Mouse (Mus musculus): ENCODE measurements around the gene Rb1. TPM values are rescaled to one million over a fixed set of nuclear protein-coding genes. Genes with fewer than 3 reads are reported as not detected.

The Rb1 gene
- polyA plus RNA-seq, 1 experiment from 2014 or later, result 37.8 TPM

DNA sequence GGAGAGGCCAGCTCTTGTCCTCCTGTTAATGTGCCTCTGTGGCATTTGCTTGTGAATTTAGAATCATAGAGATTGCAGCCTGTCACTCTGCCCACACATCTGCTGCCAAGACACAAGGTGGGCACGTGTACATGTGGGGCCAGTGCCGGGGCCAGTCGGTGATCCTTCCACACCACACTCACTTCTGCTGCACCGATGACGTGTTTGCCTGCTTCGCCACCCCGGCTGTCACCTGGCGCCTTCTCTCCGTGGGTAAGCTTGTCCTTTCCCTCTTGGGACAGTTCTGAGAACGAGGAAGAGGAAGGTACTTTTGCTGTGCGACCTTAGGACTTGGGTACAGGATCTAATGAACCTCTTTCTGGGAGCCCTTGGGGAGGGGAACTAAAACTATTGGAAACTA is 152.0 kb downstream of the Rb1 start:
- Histone ChIP-seq H3K36me3 (ENCODE audit: control insufficient read depth, insufficient read depth, low read length) (no peaks in the 10 kb centered on the region), H3K9me3 (ENCODE audit: control insufficient read depth, low read length) (no peaks in the 10 kb centered on the region), H3K9ac (ENCODE audit: low read depth, low read length) (no peak overlapping the region), H3K4me3 (ENCODE audit: low read depth, low read length) (no peak overlapping the region), H3K4me2 (replicated peaks; ENCODE audit: low read depth, low read length) (no peak overlapping the region), H3K4me1 (replicated peaks; ENCODE audit: control insufficient read depth, insufficient read depth, low read length) (no peaks in the 10 kb centered on the region), H3K27ac (ENCODE audit: low read depth, low read length) (no peak overlapping the region), H3K27me3 (ENCODE audit: control insufficient read depth, insufficient read depth, low read length) (no peaks in the 10 kb centered on the region)
- DNase-seq (ENCODE audit: low spot score) (no peak), ATAC-seq (ENCODE audit: low FRiP score) (no peak)
- WGBS, result 90% methylated on average over 11 of the region's 11 CpGs

DNA sequence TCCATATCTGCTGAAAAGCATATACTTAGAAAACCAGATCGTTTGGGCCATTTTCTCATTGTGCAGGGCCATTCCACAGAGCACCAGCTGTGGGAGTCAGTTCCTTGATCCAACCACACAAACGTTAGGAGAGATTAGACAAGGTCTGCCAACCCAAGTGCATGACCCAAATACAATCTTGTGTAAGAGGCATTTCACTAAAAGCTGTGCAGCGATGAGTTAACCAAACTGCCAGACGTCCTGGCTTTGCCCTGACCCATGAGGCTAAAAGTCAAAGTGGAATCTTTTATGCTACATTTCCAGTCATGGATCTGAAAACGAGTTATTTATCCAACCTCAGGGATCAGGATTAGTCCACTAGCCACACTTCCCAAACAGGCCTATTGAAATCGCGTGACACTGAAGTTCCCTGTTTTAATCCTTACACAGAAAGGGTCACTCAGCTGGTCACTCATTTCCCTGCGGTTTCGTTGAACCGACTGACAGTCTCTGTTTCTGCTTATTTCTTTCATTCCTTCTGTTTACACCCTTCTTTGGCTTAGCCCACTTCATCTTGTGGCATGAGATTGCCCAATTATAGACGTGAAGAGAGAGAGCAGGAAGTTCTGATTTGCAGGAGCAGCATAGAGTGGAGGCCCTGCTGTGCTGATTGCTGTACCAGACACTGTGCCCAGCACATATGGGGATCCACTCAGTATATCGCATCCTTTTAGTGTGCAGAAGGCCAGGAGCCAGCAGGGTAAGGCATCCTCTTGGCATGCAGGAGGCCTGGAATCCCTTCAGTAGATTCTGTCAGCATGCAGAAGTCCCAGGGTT is 153.2 kb downstream of the Rb1 start:
- Histone ChIP-seq H3K4me1 (replicated peaks; ENCODE audit: control insufficient read depth, insufficient read depth, low read length) (no peaks in the 10 kb centered on the region), H3K4me3 (ENCODE audit: low read depth, low read length) (no peak overlapping the region), H3K27me3 (ENCODE audit: control insufficient read depth, insufficient read depth, low read length) (no peaks in the 10 kb centered on the region), H3K36me3 (ENCODE audit: control insufficient read depth, insufficient read depth, low read length) (no peaks in the 10 kb centered on the region), H3K27ac (ENCODE audit: low read depth, low read length) (no peak overlapping the region), H3K4me2 (replicated peaks; ENCODE audit: low read depth, low read length) (no peak overlapping the region), H3K9me3 (ENCODE audit: control insufficient read depth, low read length) (no peaks in the 10 kb centered on the region), H3K9ac (ENCODE audit: low read depth, low read length) (no peak overlapping the region)
- DNase-seq (ENCODE audit: low spot score) (no peak), ATAC-seq (ENCODE audit: low FRiP score) (no peak)
- WGBS, result 75% methylated on average over 12 of the region's 12 CpGs

DNA sequence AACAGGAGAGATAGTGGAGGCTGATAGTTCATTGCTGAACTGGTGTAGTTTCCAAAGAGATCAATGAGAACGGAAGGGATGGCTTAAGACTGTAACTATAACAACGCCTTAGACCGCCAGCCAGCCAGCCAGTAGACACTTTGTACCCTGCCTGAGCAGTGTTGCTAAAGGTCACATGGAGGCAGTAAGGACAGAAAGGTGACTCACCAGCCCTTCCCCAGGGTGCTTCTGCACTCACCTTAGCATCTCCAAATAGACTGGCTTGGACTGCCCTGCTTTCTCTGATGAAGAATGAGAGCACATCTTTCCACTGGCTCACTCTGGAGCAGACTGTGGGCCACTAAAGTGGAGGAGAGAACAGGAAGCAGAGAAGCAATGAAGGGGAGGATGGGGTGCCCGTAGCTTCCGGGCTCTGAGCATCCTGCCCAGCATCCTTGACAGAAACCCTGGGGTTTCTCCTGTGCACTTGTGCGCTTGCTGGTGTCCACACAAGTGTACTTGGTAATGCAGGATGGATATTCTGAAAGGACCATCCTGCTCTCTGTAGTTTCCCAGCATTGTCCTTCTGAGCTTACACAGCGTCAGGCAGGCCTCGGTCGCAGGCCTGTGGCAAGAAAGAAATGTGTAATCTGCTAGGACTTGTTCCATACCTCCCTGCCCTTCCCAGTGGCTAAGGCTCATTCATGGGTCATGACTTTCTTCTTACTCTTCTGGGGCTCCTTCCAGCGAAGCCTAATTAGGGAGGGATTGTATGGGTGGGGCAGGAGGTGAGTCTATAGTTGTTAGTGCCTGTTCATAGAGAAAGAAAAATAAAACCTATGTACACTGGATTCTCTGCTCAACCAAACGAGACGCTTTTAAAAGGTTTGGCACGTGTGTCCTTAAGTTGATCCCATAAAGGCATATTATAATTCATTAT is 155.4 kb downstream of the Rb1 start:
- no peaks in the 10 kb centered on the region for H3K9me3 ChIP-seq (ENCODE audit: control insufficient read depth, low read length)
- no peak for ATAC-seq (ENCODE audit: low FRiP score)
- no peak for DNase-seq (ENCODE audit: low spot score)
- H3K36me3 ChIP-seq (ENCODE audit: control insufficient read depth, insufficient read depth, low read length), result no peaks in the 10 kb centered on the region
- no peaks in the 10 kb centered on the region for H3K27me3 ChIP-seq (ENCODE audit: control insufficient read depth, insufficient read depth, low read length)
- H3K4me1 ChIP-seq (replicated peaks; ENCODE audit: control insufficient read depth, insufficient read depth, low read length), result no peaks in the 10 kb centered on the region
- no peak overlapping the region for H3K27ac ChIP-seq (ENCODE audit: low read depth, low read length)
- no peak overlapping the region for H3K9ac ChIP-seq (ENCODE audit: low read depth, low read length)
- WGBS, result 92% methylated on average over 13 of the region's 13 CpGs
- no peak overlapping the region for H3K4me3 ChIP-seq (ENCODE audit: low read depth, low read length)
- no peak overlapping the region for H3K4me2 ChIP-seq (replicated peaks; ENCODE audit: low read depth, low read length)

DNA sequence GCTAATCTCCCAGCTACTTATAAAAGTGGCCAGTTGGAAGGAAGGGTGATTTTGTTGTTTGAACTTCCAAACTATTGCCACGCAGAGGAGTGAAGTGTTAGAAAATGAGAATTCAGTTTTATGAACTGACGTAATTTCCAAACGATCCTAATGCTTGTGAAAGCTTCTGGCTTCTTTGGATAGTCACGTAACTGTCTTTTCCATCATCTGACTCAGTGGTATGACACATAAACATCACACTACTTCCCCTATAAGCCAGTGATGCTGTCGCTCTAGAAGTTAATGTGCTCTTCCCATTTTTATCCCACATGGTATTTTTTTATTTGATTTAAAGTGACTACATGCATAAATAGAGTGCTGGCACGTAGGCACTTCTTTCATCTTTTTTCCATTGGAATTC is 157.0 kb downstream of the Rb1 start:
- no peak overlapping the region for H3K4me3 ChIP-seq (ENCODE audit: low read depth, low read length)
- H3K27me3 ChIP-seq (ENCODE audit: control insufficient read depth, insufficient read depth, low read length), result no peaks in the 10 kb centered on the region
- DNase-seq (ENCODE audit: low spot score), result no peak
- H3K36me3 ChIP-seq (ENCODE audit: control insufficient read depth, insufficient read depth, low read length), result 0 out of 2 replicates have a peak, but pooled peaks cover 3% of the 10 kb centered on the region
- H3K9me3 ChIP-seq (ENCODE audit: control insufficient read depth, low read length), result no peaks in the 10 kb centered on the region
- no peak overlapping the region for H3K9ac ChIP-seq (ENCODE audit: low read depth, low read length)
- no peak overlapping the region for H3K27ac ChIP-seq (ENCODE audit: low read depth, low read length)
- ATAC-seq (ENCODE audit: low FRiP score), result no peak
- no peaks in the 10 kb centered on the region for H3K4me1 ChIP-seq (replicated peaks; ENCODE audit: control insufficient read depth, insufficient read depth, low read length)
- no peak overlapping the region for H3K4me2 ChIP-seq (replicated peaks; ENCODE audit: low read depth, low read length)
- 92% methylated on average over 6 of the region's 6 CpGs for WGBS

DNA sequence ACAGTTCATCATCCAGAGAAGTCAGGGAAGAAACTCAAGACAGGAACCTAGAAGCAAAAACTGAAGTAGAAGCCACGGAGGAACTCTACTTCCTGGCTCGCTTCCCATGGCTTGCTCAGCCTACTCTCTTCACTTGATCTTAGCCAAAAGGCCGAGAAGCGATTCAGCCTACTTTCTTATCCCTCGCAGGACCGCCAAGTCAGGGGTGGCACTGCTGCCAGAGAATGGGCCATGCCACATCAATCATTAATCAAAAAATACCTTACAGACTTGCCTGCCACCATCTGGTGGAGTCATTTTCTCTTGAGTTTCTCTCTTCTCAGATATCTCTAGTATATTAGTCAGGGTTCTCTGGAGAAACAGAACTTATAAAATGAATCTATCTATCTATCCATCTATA is 160.5 kb downstream of the Rb1 start:
- Histone ChIP-seq H3K36me3 (ENCODE audit: control insufficient read depth, insufficient read depth, low read length) (peaks cover 6% of the 10 kb centered on the region; the same call in 1 of the 2 replicates), H3K4me3 (ENCODE audit: low read depth, low read length) (no peak overlapping the region), H3K9ac (ENCODE audit: low read depth, low read length) (no peak overlapping the region), H3K9me3 (ENCODE audit: control insufficient read depth, low read length) (no peaks in the 10 kb centered on the region), H3K4me1 (replicated peaks; ENCODE audit: control insufficient read depth, insufficient read depth, low read length) (no peaks in the 10 kb centered on the region), H3K4me2 (replicated peaks; ENCODE audit: low read depth, low read length) (no peak overlapping the region), H3K27ac (ENCODE audit: low read depth, low read length) (no peak overlapping the region), H3K27me3 (ENCODE audit: control insufficient read depth, insufficient read depth, low read length) (no peaks in the 10 kb centered on the region)
- no peak for DNase-seq (ENCODE audit: low spot score)
- WGBS, result 94% methylated on average over 6 of the region's 6 CpGs
- no peak for ATAC-seq (ENCODE audit: low FRiP score)

DNA sequence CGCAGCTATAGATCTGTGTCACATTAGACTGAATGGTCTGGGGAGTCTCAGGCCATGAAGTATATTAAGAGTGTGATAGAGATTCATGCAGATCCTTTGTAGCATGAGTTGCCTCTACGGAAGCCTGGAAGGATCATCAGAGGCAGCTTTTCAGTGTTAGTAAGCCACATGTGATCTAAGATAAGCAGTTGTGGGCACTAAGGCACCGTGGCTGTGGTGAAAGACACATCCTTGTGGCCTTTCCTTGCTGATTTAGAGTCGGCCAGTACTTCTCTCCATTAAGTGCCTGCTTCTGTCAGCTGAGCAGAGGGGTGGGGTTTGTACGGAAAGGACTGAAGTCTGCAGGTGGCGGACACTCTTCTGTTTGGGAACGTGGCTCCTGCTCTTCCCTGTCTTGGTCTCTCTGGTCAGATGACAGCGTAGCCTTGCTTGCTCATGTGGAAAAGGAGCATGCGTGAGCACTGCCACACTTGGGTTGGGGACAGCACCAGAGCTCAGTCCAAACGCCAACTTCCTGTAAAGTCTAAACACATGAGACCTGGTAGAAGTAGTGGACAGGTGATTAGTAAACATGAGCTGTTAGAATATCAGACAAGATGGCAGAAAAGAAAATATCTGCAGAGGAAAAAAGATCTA is 162.1 kb downstream of the Rb1 start:
- Histone ChIP-seq H3K4me1 (replicated peaks; ENCODE audit: control insufficient read depth, insufficient read depth, low read length) (no peaks in the 10 kb centered on the region), H3K4me3 (ENCODE audit: low read depth, low read length) (no peak overlapping the region), H3K27ac (ENCODE audit: low read depth, low read length) (no peak overlapping the region), H3K4me2 (replicated peaks; ENCODE audit: low read depth, low read length) (no peak overlapping the region), H3K9ac (ENCODE audit: low read depth, low read length) (no peak overlapping the region), H3K9me3 (ENCODE audit: control insufficient read depth, low read length) (no peaks in the 10 kb centered on the region), H3K36me3 (ENCODE audit: control insufficient read depth, insufficient read depth, low read length) (peaks cover 6% of the 10 kb centered on the region; the same call in 1 of the 2 replicates), H3K27me3 (ENCODE audit: control insufficient read depth, insufficient read depth, low read length) (no peaks in the 10 kb centered on the region)
- no peak for DNase-seq (ENCODE audit: low spot score)
- 93% methylated on average over 10 of the region's 10 CpGs for WGBS
- ATAC-seq (ENCODE audit: low FRiP score), result no peak

DNA sequence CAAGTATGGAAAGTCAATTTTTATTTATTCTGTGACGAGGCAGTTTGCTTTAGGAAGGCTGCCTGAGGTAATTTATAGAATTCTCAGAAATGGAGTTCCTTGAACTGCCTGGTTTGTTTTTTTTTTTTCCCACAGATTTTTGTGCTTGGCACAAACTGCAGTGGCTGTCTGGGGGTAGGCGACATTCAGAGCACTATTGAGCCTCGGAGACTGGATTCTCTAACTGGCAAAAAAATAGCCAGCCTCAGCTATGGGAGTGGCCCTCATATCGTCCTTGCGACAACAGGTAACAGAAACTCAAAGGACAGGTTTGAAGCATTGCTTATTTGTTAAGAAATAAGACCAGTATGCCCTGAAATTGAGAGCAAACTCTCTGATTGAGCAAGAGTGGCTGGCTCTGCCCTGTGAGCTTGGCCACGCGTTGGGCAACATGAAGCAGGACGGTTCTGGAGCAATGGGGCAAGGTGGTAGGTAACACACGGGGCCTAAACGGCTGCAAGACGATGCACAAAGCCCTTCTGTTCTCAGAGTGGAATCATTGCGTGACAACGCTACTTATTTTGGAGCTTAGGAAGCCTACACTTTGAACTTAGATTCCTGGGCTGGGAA is 163.3 kb downstream of the Rb1 start:
- DNase-seq (ENCODE audit: low spot score) (no peak), ATAC-seq (ENCODE audit: low FRiP score) (no peak)
- H3K27ac ChIP-seq (ENCODE audit: low read depth, low read length), result no peak overlapping the region
- no peak overlapping the region for H3K4me2 ChIP-seq (replicated peaks; ENCODE audit: low read depth, low read length)
- no peaks in the 10 kb centered on the region for H3K27me3 ChIP-seq (ENCODE audit: control insufficient read depth, insufficient read depth, low read length)
- H3K4me1 ChIP-seq (replicated peaks; ENCODE audit: control insufficient read depth, insufficient read depth, low read length), result no peaks in the 10 kb centered on the region
- WGBS, result 94% methylated on average over 13 of the region's 13 CpGs
- no peak overlapping the region for H3K9ac ChIP-seq (ENCODE audit: low read depth, low read length)
- H3K9me3 ChIP-seq (ENCODE audit: control insufficient read depth, low read length), result no peaks in the 10 kb centered on the region
- H3K36me3 ChIP-seq (ENCODE audit: control insufficient read depth, insufficient read depth, low read length), result peaks cover 6% of the 10 kb centered on the region; the same call in 1 of the 2 replicates
- no peak overlapping the region for H3K4me3 ChIP-seq (ENCODE audit: low read depth, low read length)

DNA sequence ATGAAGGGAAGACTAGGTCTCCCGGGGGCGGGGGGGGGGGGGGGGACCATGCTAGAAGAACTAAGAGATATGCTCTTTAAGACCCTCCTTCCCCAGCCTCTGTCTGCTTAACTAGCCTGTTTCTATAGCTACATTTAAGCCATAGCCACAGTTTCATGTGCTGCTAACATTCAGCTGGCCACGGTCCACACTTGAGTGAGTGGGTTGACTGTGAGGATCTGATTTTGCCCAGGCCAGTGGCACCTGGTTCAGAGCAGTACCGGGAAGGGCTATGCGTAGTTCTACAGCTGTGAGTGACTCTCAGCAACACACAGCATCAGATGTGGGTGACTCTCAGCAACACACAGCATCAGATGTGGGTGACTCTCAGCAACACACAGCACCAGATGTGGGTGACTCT is 164.3 kb downstream of the Rb1 start:
- Histone ChIP-seq H3K4me3 (ENCODE audit: low read depth, low read length) (no peak overlapping the region), H3K27ac (ENCODE audit: low read depth, low read length) (no peak overlapping the region), H3K4me1 (replicated peaks; ENCODE audit: control insufficient read depth, insufficient read depth, low read length) (no peaks in the 10 kb centered on the region), H3K36me3 (ENCODE audit: control insufficient read depth, insufficient read depth, low read length) (peaks cover 6% of the 10 kb centered on the region; the same call in 1 of the 2 replicates), H3K9ac (ENCODE audit: low read depth, low read length) (no peak overlapping the region), H3K4me2 (replicated peaks; ENCODE audit: low read depth, low read length) (no peak overlapping the region), H3K9me3 (ENCODE audit: control insufficient read depth, low read length) (no peaks in the 10 kb centered on the region), H3K27me3 (ENCODE audit: control insufficient read depth, insufficient read depth, low read length) (no peaks in the 10 kb centered on the region)
- no peak for ATAC-seq (ENCODE audit: low FRiP score)
- DNase-seq (ENCODE audit: low spot score), result no peak
- 93% methylated on average over 4 of the region's 5 CpGs for WGBS
